ENCODE assay signal across 25 mouse cellular contexts in the genomic region with DNA sequence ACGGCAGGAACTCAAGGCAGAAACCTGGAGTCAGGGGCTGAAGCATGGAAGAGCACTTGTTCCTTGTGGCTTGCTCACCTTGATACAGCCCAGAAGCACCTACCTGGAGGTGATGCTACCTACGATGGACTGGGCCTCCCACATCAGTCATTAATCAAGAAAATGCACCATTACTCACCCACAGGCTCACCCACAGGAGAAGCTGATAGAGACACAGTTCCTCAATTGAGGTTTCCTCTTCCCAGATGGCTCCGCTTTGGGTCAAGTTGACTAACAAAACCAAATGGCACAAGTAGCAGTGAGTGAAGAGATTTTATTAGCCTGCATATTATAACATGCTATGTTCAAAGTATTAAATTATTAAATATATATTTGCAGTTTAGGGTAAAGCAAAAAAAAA. TPM values are rescaled to one million over a fixed set of nuclear protein-coding genes. Genes with fewer than 3 reads are reported as not detected.
"Had no signal": no experiment of that assay in that cellular context is flagged by ENCODE, and none has a peak within 500 bp of the region (broad histone marks: within the 10 kb centered on the region; RNA-seq: fewer than 3 reads in every experiment).

No protein-coding gene starts in this region.

- DNase-seq: gastrocnemius, adult 2 months; gastrocnemius, postnatal 10 days; gastrocnemius, postnatal 25 days; heart, adult 11 months; heart, adult 2 months; heart, postnatal 14 days; heart, postnatal 36 days; kidney, adult 11 months; kidney, adult 2 months; kidney, adult 9 months; kidney, postnatal 14 days; kidney, postnatal 36 days; layer of hippocampus, adult 9-11 months; layer of hippocampus, postnatal 36 days; left cerebral cortex, postnatal 4 days had no signal

- ATAC-seq: hindbrain, postnatal 0 days; intestine, embryonic 16.5 days; liver, embryonic 12.5 days had no signal

RNA-seq across cellular contexts. Expression of a gene that starts 9.8 kb away (rescaled TPM):
- total RNA-seq: gastrocnemius, adult 2 months; gastrocnemius, postnatal 10 days; gastrocnemius, postnatal 25 days; gastrocnemius, postnatal 4 days; heart, adult 2 months; heart, postnatal 14 days; heart, postnatal 36 days; hindbrain, postnatal 0 days; layer of hippocampus, adult 18-20 months; layer of hippocampus, adult 8-10 months; layer of hippocampus, postnatal 14 days; layer of hippocampus, postnatal 36 days; left cerebral cortex, adult 18-20 months; left cerebral cortex, postnatal 10 days; left cerebral cortex, postnatal 25 days; left cerebral cortex, postnatal 4 days had no signal
